Mouse (Mus musculus) NIH3T3 (cell line): Measurements from ENCODE around the gene Gm20696.

ENCODE experiments used
- DNase-seq: peaks from one replicate; pipeline ENCODE4 v3.0.0-alpha.2; 2012; ENCODE audit warnings: low read depth

The Gm20696 gene

GRCm38 (mm10) chr6:99566921-99567320, 99.7 kb downstream of the Gm20696 start:
- DNase-seq: no peak

- no peak for DNase-seq
These were observed 101.8 kb downstream of the Gm20696 start for GRCm38 (mm10) chr6:99564766-99565165.

GRCm38 (mm10) chr6:99556950-99557349, 109.6 kb downstream of the Gm20696 start:
- DNase-seq: no peak

- no peak for DNase-seq
These were observed 113.8 kb downstream of the Gm20696 start for GRCm38 (mm10) chr6:99552816-99553215.

- DNase-seq: no peak
These were observed 120.2 kb downstream of the Gm20696 start for GRCm38 (mm10) chr6:99546416-99546815.

- DNase-seq: no peak
These were observed 121.2 kb downstream of the Gm20696 start for GRCm38 (mm10) chr6:99545437-99545836.

GRCm38 (mm10) chr6:99541105-99541504, 125.5 kb downstream of the Gm20696 start:
- DNase-seq: no peak

- DNase-seq: no peak
These were observed 125.9 kb downstream of the Gm20696 start for GRCm38 (mm10) chr6:99540653-99541052.

- no peak for DNase-seq
These were observed 126.5 kb downstream of the Gm20696 start for GRCm38 (mm10) chr6:99540146-99540545.

GRCm38 (mm10) chr6:99538194-99538941, 128.2 kb downstream of the Gm20696 start:
- no peak for DNase-seq

GRCm38 (mm10) chr6:99534211-99534745, 132.3 kb downstream of the Gm20696 start:
- DNase-seq: no peak

GRCm38 (mm10) chr6:99532458-99532857, 134.1 kb downstream of the Gm20696 start:
- no peak for DNase-seq

GRCm38 (mm10) chr6:99528972-99529371, 137.6 kb downstream of the Gm20696 start:
- no peak for DNase-seq

GRCm38 (mm10) chr6:99527457-99528105, 139.0 kb downstream of the Gm20696 start:
- DNase-seq: peak; percentile 32

GRCm38 (mm10) chr6:99525351-99525750, 141.2 kb downstream of the Gm20696 start:
- DNase-seq: peak; percentile 68

GRCm38 (mm10) chr6:99523679-99524370, 142.8 kb downstream of the Gm20696 start:
- DNase-seq: no peak

- peak; percentile 81 for DNase-seq
These were observed 143.4 kb downstream of the Gm20696 start for GRCm38 (mm10) chr6:99523109-99523632.

GRCm38 (mm10) chr6:99522359-99523108, 144.1 kb downstream of the Gm20696 start, which contains the start of gene Foxp1:
TSS of gene Foxp1 (minus strand) at chr6:99522721.
- peak; percentile 90 for DNase-seq

- peak; percentile 54 for DNase-seq
These were observed 144.8 kb downstream of the Gm20696 start for GRCm38 (mm10) chr6:99521641-99522358.

- DNase-seq: peak; percentile 77
These were observed 145.5 kb downstream of the Gm20696 start for GRCm38 (mm10) chr6:99521038-99521640.

GRCm38 (mm10) chr6:99520676-99521037, 145.9 kb downstream of the Gm20696 start:
- no peak for DNase-seq
